Mouse (Mus musculus) thymus, adult 18-20 months (tissue): ENCODE measurements around the gene Trim13.
A peak's percentile ranks its signal among the peaks of the same experiment; 100 is the strongest.
"Not testable (repeated sequence)": the region's sequence is repeated elsewhere in the genome, so short reads cannot be mapped to it uniquely, and the experiment has no call there.

Experiments
- DNase-seq, 2 experiments: peaks; one replicate each; pipeline ENCODE4 v3.0.0; 2022; ENCODE audit warnings: mixed read lengths in 2 of 2

The Trim13 gene

DNA sequence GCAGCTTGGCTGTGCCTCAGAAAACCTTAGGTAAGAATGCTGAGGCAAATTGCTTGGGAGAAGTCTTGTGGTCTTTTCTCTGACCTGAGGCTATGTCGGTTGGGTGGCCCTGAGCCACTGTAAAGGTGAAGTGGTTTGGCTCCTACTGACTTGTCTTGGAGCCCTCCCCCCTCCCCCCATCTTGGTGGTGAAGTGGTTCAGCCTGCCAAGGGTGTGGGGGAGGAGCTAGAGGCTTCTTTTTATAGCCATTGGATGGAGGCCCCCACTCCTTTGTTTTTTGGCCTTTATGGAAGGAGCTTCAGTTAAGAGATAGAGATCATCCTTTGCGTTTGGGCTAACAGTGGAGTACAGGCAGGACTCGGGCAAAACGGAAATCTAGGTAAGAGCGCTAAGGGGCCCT, at the start of gene Trim13:
TSS of gene Trim13 (plus strand) at position 280 of the 400 bp plus-strand sequence.
- no peak for DNase-seq

DNA sequence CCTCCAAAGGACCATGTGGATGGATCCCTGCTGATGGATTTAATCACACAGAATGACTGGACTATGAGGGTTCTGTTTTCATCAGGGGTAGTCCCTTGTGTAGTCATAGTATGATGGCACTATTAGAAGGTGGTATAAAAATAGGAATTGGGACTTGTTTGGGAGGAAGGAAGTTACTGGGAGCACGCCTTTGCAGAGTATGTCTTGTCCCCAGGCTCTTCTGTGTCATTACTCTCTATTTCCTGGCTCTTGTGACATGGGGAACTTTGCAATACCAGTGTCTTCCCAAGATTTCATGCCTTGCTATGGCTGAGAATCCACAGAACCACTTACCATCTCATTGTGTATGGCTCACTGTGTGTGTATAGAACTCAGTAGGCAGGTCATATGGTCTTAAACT, 49.4 kb upstream of the Trim13 start:
- no peak for DNase-seq

DNA sequence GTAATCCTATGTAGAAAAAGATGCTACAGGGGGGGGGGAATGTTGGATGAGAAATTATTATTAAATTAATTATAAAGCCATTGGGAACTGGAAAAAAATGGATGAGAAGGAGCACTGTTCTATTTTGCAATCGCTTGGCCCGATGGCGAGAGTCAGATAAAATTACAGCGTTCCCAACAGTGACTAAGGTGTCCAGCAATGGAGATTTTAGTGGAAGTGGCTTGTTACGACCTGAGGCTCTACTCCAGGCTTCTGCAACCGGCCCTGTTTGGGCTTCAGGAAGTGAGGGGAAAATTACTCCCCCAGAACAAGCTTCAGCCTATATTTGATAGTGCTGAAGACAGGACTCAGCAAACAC, 42.1 kb upstream of the Trim13 start:
- DNase-seq: no peak

DNA sequence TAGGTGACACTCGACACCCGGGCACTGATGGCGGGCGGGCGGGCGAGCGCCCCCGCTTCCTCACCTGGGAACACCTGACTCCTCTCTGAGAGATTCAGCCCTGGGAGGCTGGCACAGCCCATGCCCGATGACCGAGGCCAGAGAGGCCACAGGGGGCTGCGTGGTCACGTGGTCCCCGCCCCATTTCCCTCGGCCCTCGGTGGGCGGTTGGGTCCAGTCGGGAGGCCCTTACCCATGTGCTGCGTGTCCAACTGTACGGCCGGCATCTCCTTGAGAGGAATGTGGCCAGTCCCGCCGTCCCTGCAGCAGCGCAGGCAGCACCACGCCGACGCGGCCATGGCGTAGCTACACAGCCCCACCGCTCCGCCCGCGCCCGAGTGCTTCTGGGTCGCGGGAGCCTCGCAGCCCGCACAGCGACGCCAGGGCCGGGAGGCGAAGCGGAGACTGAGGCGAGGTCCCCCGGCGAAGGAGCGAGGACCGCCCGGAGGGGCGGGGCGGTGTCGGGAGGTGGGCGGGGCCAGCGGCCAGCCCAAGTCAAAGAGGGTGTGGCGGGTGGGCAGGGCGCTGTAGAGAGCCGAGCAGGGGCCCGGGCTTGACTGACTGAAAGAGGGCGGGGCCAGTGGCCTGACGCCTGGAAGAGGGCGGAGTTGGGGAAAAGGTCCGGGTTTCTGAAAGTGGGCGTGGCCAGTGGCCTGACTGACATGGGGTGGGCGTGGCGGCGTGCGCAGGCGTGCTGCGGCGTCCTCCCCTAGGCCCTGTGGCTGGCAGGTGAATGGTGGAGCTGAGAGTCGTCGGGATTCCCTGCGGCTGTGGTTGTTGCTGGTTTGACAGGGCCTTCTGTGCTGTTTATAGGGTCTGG, 41.5 kb upstream of the Trim13 start, which contains the start of gene Spryd7:
TSS of gene Spryd7 (minus strand) at position 598 of the 859 bp plus-strand sequence.
- DNase-seq: peak; percentile 97 to 98

DNA sequence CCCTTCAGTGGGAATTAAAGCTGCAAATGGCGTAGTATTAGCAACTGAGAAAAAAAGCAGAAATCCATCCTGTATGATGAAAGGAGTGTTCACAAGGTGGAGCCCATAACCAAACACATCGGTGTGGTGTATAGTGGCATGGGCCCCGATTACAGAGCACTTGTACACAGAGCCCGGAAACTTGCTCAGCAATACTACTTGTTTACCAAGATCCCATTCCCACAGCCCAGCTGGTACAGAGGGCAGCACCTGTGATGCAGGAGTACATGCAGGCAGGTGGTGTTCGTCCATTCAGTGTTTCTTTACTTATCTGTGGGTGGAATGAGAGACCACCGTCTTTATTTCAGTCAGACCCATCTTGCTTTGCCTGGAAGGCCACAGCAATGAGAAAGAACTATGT, 39.1 kb upstream of the Trim13 start:
- no peak for DNase-seq

DNA sequence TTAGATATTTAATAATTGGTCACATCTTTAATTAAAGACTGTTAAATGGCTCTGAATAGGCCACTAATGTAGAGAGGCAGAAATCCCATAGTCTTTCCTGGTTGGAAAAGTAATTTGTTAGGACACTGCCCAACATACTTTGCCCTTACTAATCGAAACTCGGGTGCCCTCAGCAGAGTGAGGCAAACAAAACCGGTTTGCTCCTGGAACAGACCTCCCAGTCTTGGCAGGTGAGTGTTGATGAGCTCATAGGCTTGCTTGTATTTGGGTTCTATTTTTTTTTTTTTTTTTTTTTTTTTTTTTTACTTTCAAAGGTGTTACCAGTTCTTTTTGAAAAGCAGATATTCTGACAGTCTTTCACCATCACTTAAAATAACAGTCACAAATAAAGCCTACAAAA, 38.2 kb upstream of the Trim13 start:
- no peak for DNase-seq

DNA sequence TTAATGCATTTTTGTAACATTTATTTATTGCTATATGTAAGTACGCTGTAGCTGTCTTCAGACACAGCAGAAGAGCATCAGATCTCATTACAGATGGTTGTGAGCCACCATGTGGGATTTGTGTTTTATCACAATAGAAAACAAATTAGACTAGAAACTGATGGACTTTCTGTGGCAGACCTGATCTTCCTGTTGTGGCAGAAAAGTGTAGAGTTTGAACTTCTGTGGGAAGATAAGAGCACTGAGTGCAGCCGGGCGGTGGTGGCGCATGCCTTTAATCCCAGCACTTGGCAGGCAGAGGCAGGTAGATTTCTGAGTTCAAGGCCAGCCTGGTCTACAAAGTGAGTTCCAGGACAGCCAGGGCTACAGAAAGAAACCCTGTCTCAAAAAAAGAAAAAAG, 31.8 kb upstream of the Trim13 start:
- DNase-seq: not testable (repeated sequence)

DNA sequence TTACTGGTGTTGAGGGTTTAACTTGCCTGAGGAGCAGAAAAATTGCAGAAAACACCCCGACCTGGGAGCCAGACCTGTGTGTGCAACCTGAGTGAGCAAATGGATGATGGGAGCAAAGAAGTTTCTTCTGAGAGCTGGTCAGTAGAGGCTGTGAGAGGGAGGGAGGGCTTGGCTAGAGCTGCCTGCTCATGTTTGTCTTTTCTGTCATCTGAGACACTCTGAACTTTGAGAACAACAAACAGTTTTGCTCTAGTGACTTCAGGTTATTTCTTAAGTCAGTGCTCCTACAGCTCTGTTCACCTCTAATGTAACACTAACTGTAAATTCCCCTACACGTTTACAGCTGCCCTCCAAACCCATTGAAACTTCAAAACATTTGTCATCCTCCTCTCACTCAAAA, 28.7 kb upstream of the Trim13 start:
- no peak for DNase-seq

DNA sequence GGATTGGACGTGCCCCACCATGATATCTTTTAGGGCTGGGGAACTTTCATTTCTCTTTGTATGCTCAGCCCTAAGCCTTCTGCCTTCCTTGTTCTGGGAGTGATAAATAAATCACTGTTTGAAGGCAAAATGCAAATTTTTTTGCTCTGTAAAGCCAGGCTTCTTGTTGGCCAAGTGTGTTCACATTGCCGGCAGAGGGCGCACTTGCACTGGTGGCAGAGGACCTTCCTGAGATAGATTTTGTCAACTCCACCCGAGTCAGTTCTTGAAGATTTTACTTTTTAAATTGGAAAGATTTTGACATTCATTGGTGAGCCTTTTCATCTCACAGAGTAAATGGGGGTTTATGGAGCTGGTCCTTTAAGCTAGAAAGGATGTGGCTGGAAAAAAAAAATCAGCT, 26.7 kb upstream of the Trim13 start:
- peak; percentile 50 to 53 for DNase-seq

DNA sequence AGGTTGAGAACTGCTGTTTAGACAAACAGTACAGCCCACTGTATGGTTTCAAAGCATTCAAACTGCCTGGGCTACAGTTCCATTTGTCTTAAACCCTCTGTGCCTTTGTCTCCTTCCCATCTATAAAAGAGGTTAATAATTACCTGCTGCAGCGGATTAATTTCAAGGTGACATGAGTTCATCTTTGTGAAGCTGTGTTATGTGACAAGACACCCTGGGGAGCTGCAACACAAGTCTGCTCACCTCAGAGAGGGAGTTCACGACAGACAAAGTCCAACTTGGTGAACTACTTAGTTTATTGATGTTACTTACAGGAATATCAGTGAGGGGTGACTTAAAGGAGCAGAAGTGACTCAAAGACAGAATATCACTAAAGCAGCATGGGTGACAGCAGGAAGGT, 25.9 kb upstream of the Trim13 start:
- DNase-seq: no peak

DNA sequence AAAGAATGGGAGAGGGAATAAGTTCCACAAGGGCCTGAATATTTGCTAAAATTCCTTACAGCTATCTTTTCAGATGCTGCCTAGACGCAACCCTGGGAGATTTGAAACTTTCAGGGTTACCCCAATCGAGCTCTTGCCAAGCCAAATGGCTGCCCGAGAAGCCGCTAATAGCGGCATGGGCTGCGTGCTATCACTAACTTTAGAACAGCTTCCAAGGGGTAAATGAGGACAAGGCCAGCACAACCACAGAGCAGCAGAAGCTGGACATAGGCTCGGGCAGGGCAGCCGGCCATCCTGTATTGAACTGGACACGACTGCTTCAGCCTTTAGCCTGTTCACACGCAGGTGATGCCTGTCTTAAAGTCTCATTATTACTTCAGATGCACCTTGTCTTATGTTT, 23.0 kb upstream of the Trim13 start:
- DNase-seq: no peak

DNA sequence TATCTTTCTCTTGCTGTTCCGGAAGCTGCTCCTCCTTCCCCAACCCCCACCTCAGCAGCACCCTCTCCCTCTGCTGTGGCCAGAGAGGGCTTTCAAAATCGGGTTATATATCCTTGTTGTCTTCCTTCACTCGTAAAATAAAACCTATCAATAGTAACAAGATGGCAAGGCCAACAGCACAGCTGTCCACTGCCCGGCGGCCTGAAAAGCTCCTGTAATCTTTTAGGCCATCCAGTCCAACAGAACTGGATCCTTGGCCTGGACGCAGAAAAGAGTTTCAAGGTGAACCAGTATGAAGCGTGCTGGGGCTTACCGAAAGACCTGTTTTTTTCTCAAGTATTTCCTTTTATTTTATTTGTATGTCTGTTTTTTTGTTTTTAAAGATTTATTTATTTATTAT, 22.1 kb upstream of the Trim13 start:
- DNase-seq: no peak

DNA sequence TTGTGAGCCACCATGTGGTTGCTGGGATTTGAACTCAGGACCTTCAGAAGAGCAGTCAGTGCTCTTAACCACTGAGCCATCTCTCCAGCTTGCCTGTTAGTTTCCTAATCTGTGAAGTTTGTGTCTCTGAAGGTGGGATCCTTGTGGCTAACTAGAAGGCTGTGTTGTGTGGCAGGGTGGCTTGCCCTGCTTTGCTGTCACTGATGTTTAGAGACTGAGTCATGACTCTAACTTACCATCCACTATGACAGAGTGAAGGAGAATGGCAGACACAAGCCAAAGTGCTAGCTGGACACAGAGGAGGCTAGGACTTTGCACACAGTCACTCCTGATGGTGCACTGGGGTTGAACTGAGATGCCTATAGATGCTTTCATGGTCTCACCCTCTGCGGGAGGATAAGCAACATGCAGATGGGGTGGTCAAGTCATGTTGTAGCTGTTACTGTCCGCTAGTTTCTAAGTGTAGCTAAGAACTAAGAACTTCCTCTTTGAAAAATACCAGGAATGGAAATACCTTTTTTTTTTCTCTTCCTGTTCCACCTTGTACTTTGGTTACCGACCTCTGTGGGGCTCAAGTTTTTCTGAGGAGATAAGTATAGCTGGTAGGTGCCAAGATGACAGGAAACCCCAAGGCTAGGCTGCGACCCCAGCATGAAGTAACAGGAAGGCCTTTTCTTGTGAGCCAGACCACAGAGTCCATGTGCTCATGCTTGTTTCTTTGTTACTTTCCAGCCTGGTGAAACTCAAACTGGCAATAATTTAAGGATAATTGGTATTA, 8.6 kb upstream of the Trim13 start:
- no peak for DNase-seq

DNA sequence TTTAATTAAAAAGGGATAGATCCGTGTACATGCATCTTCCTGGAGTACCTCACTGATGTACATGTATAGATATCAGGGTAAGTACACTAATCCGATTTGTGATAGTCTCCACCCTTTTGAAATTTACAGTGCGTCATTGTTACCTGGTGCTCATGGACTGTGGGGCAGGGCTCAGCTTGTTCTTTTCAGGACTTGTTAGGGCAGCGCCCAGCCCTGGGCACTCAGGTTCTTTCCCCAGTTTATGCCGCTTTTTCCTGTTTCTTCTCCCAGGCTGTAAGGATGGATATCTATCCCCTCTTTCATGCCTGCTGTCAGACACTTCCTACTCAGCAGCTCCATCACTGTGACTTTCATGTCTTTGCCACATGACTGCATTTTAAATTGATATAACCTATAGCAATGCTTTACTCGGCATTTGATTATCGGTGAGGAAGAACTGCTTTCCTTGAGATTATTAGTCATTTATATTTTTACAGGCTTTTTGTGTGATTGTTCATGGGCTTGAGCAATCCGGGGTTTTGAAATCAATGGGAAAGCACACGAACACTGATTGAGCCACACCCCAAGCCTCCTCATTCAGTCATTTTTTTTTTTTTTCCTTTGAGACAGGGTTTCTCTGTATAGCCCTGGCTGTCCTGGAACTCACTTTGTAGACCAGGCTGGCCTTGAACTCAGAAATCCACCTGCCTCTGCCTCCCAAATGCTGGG, 1.2 kb upstream of the Trim13 start:
- no peak for DNase-seq

DNA sequence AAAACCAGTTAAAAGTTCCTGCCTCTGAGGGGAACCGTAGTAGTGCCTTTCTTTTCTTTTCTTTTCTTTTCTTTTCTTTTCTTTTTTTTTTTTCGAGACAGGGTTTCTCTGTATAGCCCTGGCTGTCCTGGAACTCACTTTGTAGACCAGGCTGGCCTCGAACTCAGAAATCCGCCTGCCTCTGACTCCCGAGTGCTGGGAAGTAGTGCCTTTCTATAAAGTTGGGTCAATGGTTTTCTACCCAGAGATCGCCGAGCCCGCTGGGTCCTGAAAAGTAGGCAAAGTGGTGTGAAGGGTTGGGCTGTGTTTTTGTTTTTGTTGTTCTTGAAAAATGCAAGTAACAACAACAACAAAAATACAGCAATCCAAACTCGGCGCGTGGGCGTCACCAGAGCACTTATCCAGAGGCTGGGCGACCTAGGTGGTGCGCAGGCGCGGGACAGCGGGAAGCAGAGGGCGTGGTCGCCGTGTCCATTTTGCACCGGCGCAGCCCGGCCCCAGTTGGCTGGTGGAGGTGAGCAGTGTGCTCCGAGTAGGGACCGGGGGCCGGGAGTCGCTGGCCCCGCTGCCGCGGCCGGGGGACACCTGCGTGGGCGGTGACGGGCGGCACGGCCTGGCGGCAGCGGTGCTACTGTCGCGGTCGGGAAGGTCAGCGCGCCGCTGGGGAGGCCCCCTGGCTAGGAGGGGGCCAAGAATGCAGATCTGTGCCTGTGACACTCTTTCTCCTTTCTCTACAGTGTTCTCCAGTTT, 1.2 kb downstream of the Trim13 start:
- DNase-seq: peak; percentile 78 to 85

DNA sequence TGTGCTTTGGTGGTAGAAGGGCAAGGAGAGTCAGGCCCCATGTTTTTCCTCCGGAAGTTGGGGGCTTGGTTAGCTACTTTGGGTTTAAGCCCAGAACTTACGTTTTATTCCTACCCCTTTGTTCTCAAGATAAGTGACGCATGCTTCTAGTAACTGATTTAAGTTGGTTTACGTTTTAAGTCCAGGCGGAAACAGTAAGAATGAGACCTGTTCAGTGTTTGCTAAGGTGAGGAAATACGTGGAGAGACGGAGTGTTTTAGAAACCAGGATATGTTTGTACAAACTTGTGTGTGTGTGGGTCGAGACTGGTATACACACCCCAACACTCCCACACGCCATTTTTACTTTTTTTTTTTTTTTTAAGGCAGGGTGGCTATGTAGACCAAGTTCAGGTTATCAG, 3.3 kb downstream of the Trim13 start:
- DNase-seq: no peak

DNA sequence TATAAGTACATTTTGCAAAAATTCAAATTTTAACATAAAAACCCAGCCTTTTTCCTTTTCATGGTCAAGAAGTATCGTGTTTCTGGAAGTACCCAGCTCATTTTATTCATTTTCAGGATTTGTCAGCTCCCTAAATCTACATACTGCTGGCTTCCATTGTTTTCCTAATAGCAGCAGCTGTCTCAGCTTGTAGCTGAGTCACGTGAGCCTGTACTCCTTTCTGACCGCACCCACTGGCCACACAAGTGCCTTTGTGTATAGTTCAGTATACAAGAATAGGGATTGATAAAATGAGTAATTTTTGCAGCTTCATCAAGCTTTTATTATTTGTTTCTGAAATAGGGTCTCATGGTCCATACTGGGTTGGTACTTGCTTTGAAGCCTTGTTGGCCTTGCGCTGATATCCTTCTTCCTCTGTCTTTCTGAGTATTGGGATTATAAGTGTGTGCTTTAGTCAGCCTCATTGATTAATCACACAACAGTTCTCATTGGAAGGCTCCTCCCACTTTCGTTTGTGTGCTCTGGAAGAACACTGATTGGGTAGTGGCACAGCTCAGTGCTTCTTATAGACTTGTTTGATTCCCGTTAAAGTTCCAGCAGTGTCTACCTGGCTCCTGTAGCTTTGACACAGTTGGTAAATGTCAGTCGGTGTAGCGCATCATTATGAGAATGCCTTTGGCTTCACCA, 5.2 kb downstream of the Trim13 start:
- DNase-seq: no peak

DNA sequence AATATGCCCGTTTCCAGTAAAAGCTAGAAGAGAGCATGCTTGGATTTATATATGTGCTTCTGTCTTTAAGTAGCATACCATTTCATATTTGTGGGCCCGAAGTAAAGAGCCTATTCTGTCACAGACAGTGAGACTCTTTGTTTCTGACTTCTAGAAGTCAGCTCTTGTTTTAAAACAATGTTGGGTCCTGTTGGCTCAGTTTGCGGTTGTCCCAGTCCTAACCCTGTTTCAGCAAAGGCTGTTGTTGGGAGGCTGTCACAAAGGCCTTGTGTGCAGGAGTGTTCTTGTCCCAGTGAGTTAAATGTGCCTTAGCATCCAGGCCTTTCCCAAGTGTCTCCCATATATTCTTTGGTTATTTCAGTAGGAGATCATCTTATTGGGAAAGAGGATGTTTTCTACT, 6.0 kb downstream of the Trim13 start:
- DNase-seq: no peak

DNA sequence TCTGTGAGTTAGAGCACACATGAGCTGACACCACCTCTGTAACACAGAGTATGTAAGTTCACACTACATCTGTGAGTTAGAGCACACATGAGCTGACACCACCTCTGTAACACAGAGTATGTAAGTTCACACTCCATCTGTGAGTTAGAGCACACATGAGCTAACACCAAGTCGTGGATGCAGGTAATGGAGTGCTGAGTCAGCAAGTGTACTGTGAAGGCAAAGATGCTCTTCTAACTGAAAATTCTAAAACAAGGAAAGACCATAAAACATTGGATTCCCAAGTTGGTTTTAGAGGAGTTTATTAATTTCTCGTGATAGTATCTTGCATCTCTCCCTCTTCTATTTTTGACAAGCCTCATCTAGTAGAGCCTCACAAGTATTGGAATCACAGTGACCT, 8.0 kb downstream of the Trim13 start:
- DNase-seq: not testable (repeated sequence)

DNA sequence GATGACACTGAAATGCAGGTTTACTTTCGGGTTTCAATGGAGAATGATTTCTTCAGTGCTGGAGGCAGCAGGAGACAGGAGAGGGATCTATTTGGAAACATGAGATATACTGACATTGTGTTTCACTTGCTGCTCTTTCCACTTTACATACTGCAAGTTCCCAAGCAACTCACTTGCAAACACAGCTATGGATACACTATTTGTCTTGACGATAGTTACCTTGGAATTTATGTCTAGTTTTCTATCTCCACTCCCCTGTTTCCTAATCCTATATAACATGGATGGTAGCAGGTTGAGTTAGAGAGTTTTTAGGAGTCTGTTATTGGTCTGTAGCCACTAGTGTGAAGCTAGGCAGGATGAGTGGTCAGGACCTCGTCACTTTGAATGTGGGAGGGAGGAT, 9.1 kb downstream of the Trim13 start, which contains the start of gene Kcnrg:
TSS of gene Kcnrg (plus strand) at position 301 of the 400 bp plus-strand sequence.
- DNase-seq: no peak

DNA sequence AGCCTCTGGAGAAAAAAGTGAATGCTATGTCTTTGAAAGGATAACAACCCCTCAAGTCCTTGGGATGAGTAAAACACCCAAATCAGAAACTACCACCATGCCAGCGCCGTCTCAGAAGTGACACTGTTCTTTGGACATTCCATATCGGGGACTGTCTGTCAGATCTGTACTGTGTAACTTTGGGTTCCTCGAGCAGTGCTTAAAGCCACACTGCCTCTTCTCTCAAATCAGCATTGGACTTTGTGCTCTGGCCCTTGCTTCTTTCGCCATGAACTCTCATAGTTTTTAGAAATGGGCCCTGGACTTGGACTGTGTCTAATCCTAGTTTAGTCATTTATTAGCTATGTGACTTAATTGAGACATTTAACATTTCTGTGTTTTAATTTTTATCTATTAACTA, 13.7 kb downstream of the Trim13 start:
- no peak for DNase-seq

DNA sequence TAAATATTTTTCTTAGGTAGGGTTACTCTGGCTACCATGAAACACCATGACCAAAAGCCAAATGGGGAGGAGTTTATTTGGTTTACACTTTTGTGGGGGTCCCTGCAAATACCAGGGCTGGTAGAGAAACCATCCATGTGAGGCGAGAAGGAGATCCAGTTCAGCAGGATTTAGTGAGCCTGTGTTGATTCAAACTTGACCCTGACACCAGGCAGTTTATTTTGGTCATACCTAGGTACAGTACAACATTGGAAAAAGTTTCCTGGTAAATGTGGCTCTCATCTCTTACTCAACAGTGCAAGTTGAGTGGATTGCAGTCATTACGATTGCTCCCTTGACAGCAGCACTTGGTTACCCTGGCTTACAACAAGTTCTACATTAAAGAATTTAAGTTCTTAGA, 15.3 kb downstream of the Trim13 start:
- DNase-seq: no peak
